Mouse (Mus musculus) heart, adult 2 months (tissue): Measurements from ENCODE around the gene Fosl1.

ENCODE experiments used
- CTCF ChIP-seq: fragments of 200-600 bp; IDR thresholded peaks from 2 replicates; pipeline ENCODE4 v1.8.1; 2022; ENCODE audit warnings: antibody characterized with exemption, mild to moderate bottlenecking, moderate library complexity
- EP300 ChIP-seq: fragments of 200-500 bp; IDR thresholded peaks from 2 replicates; pipeline ENCODE4 v1.6.1; 2011; ENCODE audit warnings: low read depth, low read length, control low read depth; ENCODE audit not compliant: insufficient read depth

DNA sequence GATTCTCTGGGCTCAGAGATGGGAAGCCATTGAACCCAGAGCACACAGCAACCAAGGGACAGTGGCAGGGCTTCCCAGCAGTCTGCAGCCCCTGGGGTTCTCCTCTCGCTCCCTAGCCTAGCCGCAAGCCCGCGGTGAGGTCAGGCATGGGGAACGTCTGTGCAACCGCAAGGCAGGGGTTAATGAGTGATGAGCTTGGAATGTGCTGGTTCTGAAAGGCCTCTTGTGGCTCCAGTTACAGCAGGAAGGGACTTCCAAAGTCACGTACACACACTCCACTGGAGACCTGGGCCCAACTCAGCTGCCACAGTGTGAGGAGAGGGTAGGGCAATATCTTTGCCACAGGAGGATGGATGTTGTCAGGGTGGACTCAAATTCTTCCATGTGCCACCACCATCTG, 2.4 kb upstream of the Fosl1 start:
- no peak for TF ChIP-seq CTCF
- TF ChIP-seq EP300, result no peak
